Mouse (Mus musculus): ENCODE results near the gene Cryaa.

- TF ChIP-seq POLR2A (IDR thresholded peaks at IDR 0.05; ENCODE audit: borderline replicate concordance, low read depth, low read length) (no peak), CTCF (IDR thresholded peaks at IDR 0.05; ENCODE audit: low read depth, low read length) (no peak)
These were observed 51.4 kb downstream of the Cryaa start for GRCm38 (mm10) chr17:31728968-31729501.

All from bone marrow macrophage, adult 2 months (primary cell).